Mouse (Mus musculus): ENCODE results near the gene Cep55. TPM values are rescaled to one million over a fixed set of nuclear protein-coding genes. Genes with fewer than 3 reads are reported as not detected.

Gene Cep55
- total RNA-seq (2021): under 1 TPM in 1 of 2 experiments, not detected in 1; 0.28 TPM

DNA sequence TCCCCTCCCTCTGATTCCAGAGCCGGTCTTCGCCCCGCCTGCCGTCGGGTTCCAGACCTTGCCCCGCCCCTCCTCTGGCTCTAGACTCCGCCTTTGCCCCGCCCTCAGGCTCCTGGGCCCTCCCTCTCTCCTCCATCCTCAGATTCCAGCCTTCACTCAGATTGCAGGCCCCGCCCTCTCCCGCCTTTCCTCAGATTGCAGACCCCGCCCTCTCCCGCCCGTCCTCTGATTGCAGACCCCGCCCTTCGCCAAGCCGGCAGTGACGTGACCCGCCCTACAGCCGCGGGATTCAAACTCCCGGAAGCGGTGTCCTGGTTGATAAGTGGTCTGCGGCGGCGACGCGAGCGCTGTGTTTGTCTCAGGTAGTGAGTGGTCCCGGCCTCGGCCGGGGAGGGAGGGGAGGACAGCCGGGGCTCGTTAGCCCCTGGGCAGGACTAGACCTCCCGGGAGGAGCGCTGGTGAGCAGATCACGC is at the start of gene Cep55:
Gene Cep55, plus strand, starts transcription at position 292 of the 473 bp plus-strand sequence.
- DNase-seq: peak; percentile 92

DNA sequence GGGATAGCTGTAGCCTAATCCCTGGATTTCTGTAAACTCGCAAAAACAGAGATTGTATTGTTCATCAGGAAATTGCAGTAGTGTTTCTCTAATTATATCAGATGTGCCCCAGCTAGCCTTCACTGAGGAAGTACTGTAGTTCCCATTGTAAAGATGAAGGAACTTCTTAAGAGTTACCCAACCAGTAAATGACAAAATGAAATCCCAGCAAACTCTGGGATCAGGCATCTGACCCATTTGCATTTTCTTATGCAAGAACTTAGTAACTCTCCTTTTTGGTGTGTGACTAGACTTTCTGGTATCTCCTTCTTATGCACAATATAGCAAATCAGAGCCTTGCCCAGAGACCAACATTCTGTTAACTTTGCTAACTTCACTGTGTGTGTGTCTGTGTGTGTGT is 43.4 kb upstream of the Cep55 start:
- no peak for DNase-seq

DNA sequence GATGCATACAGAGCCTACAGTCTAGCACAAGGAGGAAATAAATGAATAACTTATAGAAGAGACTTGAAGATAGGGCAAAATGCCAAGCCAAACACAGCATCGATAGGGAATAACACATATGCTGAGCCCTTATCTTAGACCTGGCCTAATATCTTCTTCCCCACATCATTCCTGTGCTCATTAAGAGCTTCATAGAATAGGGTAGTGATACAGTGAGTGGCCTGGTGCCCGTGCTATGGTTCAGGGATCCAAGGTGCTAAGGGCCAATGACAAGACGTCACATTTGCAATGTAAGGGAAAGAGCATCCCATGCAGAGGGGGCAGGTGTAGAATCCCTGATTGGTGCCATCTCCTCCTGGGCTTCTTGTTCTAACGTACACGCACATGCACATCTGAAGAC is 40.4 kb upstream of the Cep55 start:
- DNase-seq: no peak

DNA sequence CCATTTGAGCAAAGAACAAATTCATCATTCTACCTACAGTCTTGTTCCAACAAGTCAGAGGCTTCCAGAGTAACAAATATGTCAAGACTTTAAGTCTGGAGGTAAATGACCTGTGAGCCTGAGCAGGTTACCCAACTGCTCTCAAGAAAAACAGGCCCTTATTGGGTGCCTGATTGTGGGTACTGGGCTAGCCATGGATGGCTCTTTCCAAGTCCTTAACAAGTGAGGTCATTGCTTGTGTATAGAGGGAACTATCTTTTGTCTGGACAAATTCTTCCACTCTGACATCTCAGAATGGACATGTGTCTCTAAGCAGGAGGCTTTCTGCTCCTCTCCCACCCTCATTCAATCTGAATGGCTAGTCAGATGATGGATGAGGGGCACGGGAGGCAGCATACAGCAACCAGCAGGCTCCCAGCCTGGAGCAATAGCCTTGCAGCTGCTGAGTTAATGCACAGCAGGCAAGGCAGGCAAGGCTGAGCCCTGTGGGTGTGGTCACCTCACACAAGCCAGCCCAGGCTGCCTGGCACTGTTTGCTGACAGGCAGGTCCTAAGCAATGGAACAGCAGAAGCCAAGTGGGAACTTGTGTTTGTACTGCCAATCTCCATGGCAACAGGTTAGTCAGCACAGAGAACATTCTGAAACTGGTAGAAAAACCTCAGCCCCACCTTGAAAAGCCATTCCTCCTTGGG is 39.5 kb upstream of the Cep55 start:
- peak; percentile 64 to 70 for DNase-seq

DNA sequence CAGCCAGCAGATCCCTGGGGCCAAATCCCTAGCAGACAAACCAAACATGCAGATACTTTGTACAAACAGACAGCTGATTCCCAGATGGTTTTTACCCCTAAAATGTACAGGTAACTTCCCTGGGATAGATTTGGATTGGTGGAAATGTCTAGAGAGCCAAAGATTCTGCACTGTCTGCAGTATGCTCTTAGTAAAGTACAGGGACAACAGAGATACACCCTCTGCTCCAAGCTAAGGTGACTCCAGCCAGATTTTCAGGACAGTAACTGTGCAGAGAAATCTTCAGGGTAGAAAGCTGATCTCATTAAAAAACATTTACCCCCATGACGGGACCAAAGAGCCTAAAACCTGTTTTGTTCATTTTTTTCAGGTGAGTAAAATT is 38.9 kb upstream of the Cep55 start:
- DNase-seq: no peak

DNA sequence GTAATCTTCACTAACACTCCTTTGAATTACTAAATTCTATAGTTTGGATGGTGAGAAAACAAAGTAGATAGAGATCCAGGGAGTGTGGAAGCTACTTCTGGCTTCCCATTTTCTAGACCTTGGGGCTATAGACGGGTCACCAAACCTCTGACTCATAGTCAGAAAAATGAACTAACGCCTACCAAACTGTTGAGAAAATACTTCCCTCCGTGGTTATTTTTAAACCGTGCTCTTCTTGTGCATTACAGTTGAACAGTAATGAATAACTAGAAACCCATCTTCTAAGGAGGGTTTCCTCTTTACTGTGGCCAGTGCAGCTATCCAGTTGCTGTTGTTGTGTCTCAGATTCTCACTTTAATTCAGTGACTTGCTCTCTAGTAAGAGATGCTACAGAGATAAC is 32.1 kb upstream of the Cep55 start:
- no peak for DNase-seq

DNA sequence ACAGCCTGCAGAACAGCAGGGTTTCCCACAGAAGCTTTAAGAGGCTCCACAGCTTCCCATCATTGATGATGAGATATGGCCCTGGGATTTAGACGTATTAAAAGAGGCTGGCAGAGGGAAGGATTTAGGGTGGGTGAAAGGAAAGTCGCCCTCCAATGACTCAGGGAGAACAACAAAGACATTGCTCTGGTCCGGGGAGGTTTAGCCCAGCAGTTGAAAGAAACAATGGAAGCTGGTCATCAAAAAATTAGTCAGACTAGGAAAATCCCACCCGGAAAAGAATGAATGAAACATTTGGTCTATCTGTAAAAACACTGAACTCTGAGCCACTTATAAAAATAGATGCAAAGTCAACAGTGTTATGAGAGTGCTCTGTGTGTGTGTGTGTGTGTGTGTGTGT is 31.2 kb upstream of the Cep55 start:
- DNase-seq: no peak

DNA sequence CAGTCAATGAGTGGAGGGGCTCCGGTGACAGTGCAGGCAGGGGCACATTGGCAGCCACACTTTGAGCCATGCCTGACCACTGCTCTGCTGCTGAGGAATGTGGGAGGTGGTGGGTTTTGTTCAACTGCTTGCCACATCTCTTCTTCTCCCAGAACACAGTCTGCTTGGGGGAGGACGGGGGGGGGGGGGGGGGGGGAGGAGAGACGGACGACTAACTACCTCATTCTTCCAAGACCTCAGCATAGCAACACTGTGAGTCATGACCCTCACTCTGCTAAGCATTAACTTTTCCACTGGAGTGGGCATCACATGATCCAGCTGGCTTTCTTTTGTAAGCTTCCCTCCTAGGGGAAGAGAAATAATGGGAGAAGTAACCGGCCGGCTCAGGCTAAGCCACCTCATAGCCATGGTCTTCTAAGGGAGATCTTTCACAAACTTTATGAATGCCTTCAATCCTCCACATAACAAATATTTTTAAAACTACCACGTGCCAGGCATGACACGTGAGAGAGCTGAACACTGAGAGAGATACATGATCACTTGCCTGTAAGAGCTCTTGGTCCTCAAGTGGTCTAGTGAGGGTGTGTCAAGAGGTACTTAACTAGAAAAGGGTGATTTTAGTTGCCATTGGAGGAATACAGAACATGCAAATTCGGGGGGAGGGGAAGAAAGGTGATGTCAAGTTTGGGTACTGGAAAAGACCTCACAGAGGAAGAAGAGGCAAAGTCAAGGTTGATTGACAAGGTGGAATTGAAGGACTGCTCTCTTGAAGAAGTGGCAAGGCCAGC is 29.4 kb upstream of the Cep55 start:
- DNase-seq: no peak

DNA sequence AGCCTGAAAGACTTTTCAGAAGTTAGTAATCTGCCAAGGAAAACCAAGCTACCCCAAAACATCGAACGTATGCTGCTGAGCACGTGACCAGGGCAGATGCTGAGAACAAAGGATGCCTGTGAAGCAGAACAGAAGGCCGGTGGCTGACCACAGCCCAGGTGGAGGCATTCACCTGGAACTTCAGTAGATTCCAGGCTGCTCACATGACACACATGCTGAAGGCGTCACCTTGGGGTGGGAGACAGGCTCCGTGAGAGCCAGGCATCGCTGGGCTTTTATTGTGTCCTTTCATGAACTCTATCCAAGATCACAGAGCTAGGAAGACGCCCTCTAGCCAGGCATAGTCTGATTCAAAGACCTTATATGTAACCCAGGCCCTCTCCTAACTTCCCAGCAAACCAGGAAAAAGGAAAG is 28.6 kb upstream of the Cep55 start:
- DNase-seq: no peak

DNA sequence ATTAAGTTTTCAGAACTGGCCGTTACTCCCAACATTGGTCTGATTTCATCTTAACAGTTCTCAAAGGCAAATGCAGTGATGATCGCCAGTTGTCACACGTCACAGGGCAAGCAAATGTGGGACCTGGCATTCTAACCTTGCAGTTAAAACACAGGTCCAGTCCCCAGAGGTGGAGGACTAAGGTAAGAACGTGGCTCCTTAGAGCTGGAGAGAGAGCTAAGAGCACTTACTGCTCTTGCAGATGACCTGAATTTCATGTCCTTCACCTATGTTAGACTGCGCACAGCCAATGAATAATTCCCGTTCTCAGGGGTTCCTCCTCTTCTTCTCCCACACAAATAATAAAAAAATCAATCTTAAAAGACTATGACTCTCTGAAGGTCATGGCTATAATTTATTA is 27.4 kb upstream of the Cep55 start:
- DNase-seq: no peak

DNA sequence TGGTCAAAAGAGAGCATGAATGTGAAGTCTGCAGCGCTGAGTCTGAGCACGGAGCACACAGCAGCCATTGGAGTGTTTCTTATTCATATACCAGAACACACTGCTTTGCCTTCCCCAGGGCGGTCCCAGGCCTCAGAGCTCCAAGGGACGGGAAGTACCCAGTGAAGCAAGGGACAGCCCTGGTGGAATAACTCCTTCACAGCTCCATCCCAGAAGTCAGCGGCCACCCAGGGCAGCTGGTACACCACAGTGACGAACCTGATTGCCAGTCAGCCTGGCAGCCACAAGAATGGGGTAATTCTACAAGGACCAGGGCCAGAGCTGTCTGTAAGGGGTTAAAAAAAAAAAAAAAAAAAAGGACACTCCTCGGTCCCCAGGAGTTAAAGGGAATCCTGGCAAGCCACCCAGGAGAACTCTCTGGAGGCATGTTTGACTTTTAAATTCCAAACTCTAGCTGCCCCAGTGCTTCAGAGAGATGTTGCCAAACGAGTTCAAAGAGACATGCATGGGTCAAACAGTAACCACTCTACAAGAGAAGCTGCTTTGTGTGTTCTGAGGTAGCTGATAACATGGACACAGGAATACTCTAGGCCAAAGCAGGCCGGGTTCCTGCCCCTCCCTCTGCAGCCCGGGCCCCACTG is 26.8 kb upstream of the Cep55 start:
- DNase-seq: no peak

DNA sequence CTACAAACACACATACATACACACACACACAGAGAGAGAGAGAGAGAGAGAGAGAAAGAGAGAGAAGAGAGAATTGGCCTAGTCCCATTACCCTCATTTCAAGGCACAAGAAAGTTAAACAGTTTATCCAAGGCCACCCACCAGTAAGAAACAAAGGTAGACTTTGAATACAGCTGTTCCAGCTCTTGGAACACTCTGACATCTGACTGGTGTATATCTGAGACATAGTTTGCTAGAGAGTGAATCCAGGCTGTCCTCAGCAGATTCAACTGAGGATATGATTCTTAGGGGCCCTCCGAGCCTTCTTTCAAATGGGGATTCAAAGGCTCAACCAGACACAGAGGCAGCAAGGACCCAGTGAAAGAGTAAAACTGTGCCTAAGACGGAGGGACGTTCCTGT is 25.5 kb upstream of the Cep55 start:
- DNase-seq: no peak

DNA sequence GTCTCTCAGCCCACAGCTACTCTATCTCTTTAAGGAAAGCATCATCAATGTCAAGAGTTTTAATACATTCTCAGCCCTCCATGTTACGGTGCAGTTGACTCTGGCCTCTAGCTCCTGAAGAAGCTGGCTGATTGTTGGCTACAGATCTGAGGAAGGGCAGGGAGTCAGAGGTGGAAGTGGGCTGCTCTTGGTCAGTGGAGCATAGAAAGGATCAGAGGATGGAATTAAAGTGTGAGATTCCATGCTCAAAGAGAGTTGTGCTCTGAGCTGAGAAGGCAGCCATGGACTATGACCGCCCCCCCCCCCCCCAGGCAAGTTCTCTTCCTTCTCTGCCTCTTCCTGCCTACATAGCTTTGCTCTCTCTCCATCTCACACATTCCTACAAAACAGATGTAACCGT is 24.9 kb upstream of the Cep55 start:
- no peak for DNase-seq

DNA sequence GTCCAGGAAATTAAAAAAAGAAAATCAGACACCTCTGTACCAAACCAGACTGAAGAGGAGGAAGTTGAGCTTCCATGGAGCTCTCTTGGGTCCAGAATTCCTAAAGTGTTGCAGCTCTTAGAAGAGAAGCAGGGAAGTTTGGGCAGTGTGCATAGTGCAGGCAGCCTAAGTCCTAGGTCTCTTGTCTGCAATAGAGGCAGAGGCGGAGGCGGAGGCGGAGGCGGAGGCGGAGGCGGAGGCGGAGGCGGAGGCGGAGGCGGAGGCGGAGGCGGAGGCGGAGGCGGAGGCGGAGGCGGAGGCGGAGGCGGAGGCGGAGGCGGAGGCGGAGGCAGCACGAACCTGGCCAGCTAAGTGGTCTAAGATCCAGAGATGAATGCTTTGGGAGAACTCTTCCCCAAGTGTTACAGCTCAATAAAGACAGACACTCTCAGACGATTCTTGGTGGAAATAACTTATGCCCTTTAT is 24.1 kb upstream of the Cep55 start:
- DNase-seq: no peak

DNA sequence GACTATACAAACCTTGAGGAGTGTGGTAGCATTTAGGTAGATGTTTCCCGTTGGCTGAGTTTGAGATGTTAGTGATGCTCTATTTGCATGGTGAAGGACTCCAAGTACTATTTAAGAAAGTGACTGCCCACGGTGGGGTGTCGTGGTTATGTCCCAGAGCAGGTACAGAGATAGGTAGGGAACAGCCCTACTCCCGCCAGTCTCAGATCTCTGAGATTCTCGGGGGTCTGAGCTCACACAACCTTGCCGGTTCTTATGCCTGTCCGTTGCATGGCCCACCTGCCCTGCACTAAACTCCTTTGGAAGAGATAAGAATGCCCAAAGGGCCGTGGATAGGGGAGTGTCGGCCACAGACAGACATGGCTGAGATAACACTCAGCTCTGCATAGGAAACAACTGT is 23.7 kb upstream of the Cep55 start:
- no peak for DNase-seq

DNA sequence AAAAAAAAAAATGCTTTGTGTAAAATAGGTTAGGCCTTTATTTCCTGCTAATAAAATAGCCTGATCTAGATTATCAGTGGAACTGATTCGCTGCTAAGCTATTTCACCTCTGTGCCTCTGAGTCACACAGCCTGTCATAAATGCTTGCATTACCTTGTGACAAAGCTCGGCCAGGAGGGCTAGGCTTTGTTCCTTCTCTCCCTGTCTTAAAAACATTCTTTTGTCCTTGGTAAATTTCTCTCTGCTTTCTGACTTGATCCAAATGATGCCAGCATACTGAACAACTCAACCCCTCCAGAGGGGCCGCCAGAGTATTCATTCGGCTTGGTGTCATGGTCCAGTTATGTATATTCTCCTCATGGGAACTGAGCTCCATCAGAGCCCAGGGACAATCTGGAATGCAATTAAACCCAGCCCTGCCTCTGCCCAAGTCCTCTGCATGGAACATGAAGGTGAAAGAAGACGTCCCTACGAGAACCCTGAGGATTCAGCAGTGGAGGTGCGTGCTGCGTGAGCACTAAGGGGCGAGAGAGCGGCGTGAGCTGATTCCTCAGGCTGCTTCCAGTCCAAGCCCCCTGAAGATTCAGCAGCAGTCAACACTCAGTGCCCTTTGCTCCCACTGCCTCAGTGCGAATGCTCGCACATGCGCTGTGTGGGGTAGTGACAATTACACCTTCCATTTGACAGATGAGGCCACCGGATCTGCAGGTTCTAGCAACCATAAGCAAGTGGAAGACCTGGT is 21.6 kb upstream of the Cep55 start:
- no peak for DNase-seq

DNA sequence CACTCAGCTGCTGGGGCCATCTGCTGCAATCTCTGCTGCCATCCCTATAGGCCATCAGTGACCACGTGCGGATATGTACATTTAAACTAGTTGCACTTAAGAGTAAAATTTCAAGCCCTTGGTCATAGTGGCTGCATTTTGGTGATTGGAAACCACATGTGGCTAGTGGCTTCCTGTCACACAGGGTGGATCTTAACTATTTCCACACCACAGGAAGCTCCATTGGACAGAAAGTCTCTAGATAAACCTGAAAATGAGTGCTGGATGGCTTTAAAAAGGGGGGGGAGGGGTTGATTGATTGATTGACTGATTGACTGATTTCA is 21.1 kb upstream of the Cep55 start:
- no peak for DNase-seq

DNA sequence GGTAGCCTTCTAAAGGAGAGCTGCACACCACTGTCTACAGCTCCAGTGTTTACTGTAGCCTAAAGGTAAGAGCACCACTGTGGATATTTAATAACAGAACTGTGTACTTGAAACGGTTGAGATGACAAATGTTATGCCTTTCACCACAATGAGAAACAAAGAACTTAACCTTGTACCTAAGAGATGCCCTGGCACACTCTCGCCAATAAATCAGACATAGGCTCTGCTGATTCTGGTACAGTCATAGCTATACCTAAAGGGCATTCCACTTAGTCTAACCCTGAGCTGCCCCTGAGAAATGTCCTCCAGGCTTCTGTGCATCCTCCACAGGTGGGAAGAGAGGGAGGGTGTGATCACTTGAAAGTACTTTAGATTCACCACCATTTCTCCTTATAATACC is 20.1 kb upstream of the Cep55 start:
- no peak for DNase-seq

DNA sequence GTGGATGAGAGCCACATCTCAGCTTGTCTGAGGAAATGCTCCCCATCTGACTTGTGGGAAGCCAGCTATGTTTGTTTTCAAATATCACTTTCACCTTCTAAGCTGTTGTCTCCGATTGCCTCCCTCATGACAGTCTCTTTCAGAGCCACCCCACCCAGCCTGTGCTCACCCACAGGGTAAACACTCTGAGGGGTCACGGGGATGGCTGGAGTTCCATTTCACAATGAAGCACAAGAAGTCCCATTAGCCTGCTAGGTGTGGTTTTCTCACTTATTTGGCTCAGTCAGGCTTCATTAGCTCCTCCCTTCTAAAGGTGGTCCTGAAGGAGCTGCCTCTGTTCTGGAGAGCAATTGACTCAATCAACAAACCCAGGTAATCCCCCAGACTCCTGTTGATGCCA is 19.0 kb upstream of the Cep55 start:
- no peak for DNase-seq

DNA sequence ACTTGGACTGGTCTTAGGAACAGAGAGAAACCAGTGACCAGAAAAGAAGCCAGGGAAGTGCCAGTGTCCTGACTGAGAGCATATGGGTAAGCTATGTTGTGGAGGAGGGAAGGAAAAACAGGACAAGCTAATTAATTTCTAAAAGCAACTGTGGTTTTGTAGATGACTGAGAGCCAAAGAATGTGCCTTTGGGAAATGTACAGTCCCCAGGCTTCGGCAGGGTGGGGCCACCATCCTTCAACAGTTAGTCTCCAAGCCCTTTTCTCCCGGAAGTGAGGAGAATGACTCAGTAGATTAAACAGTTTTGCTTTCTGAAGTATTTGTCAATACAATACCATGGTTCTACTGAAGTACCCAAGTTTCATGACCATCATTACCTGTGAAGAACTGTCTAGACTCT is 16.5 kb upstream of the Cep55 start:
- DNase-seq: no peak

DNA sequence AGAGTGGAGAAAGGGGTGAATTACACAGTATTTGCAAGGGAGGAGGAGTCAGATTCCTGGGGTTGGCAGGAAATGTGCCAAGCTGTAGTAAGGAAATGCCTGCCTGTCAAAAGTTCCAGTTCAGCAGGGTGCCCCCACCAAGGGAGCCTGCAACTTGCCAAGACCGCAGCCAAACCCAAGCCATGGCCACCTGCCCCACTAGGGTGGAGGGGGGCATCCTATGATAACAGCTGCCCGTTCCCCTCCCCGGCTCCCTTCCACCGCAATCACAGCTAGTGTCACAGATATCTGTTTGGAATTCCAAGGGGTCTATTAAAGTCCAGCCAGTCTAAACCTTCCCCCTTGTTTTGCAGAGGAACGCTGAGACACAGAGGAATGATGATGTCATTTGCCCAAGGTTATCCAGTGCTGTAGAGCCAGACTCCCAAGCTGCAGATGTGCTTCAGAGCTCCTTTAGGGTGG is 12.5 kb upstream of the Cep55 start:
- DNase-seq: no peak

DNA sequence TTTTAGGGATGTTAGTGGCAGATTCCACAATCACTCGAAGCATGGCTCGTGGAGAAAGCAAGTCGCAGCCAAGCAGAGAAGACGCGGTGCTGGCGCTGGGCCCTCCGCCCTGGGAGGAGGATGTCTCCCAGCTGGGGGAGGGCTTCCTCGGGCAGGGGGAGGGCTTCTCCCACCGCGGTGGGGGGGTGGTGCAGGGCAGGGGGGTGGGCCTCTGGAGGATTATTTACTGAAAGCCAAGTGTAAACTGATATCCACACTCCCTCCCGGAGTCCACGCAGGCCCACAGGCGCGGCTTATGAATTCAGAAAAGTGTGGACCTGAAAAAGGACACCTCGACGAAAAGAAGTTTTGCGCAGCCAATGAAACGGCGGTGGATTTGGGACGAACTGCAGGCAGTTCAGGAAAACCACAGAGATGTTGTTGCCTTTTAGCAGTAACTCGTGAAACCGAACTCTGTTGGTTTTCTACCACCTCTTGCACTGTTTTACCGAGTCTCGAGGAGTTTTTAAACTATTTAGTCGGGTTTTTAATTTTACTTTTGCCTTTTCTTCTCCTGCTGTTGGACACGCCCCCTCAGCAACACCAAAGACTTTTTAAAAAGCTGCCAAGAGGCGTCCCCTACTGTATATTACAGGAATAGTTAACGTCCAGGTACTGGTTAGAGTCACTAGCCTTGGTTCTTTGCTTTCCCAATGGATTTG is 11.4 kb upstream of the Cep55 start, which contains the start of gene Myof:
Gene Myof, minus strand, starts transcription at position 297 of the 701 bp plus-strand sequence.
- no peak for DNase-seq
